Mouse (Mus musculus) midbrain, embryonic 15.5 days (tissue): ENCODE measurements around the gene Pithd1. TPM values are rescaled to one million over a fixed set of nuclear protein-coding genes. Genes with fewer than 3 reads are reported as not detected.

Source experiments
- ATAC-seq: fragments of 200-750 bp; cut with Nextera tagmentation; replicated peaks from 2 replicates; pipeline ENCODE4 v1.8.0; 2017; ENCODE audit warnings: moderate TSS enrichment
- H3K27ac ChIP-seq: fragments of 300-500 bp; sonication (generic); 2 replicates; pipeline ENCODE4 v1.5.1; 2015; ENCODE audit warnings: mild to moderate bottlenecking, inconsistent platforms
- H3K27me3 ChIP-seq: fragments of 300-500 bp; sonication (generic); replicated peaks from 2 replicates; pipeline ENCODE4 v1.6.1; 2015; ENCODE audit warnings: inconsistent platforms
- H3K36me3 ChIP-seq: fragments of 300-500 bp; sonication (generic); replicated peaks from 2 replicates; pipeline ENCODE4 v1.6.1; 2015; ENCODE audit warnings: inconsistent platforms
- H3K4me1 ChIP-seq: fragments of 300-500 bp; sonication (generic); 2 replicates; pipeline ENCODE4 v1.6.1; 2015; ENCODE audit warnings: inconsistent platforms
- H3K4me2 ChIP-seq: fragments of 300-500 bp; sonication (generic); 2 replicates; pipeline ENCODE4 v1.6.1; 2015; ENCODE audit warnings: inconsistent platforms, mild to moderate bottlenecking, moderate library complexity
- H3K4me3 ChIP-seq: fragments of 300-500 bp; sonication (generic); 2 replicates; pipeline ENCODE4 v1.5.1; 2015; ENCODE audit warnings: mild to moderate bottlenecking, inconsistent platforms
- H3K9ac ChIP-seq: fragments of 300-500 bp; sonication (generic); 2 replicates; pipeline ENCODE4 v1.6.1; 2015; ENCODE audit warnings: mild to moderate bottlenecking, inconsistent platforms
- H3K9me3 ChIP-seq: fragments of 300-500 bp; sonication (generic); 2 replicates; pipeline ENCODE4 v1.6.1; 2016; ENCODE audit warnings: inconsistent platforms
- WGBS: fragments of 180-500 bp; shearing (Covaris S2); methylation state at CpG from one replicate; pipeline ENCODE4 v1.1.7; 2015; ENCODE audit warnings: mixed read lengths; 5-methylcytosine and 5-hydroxymethylcytosine counted together
- polyA plus RNA-seq: library from polyadenylated mRNA; unstranded; fragments of >200 nt; fragmentation: Nextera tagmentation; extraction: Ambion mirVana; gene quantifications from 2 replicates; pipeline ENCODE4 v1.2.1, GENCODE M21; 2015

Gene Pithd1
- polyA plus RNA-seq, 1 experiment from 2014 or later, result 62.8 TPM

- Histone ChIP-seq H3K27me3 (no peaks in the 10 kb centered on the region), H3K4me3 (no peak overlapping the region)
These were observed 29.1 kb upstream of the Pithd1 start for GRCm38 (mm10) chr4:136016059-136016602.

GRCm38 (mm10) chr4:136010586-136010985 lies 23.5 kb upstream of the Pithd1 start:
- Histone ChIP-seq H3K4me1 (no peaks in the 10 kb centered on the region), H3K4me2 (no peak overlapping the region), H3K4me3 (no peak overlapping the region), H3K36me3 (peaks cover 61% of the 10 kb centered on the region), H3K27ac (no peak overlapping the region), H3K27me3 (no peaks in the 10 kb centered on the region), H3K9ac (no peak overlapping the region), H3K9me3 (no peaks in the 10 kb centered on the region)
- ATAC-seq, result no peak
- WGBS, result 91% methylated on average over 4 of the region's 4 CpGs

More at GRCm38 (mm10) chr4:136016059-136016602, 29.1 kb upstream of the Pithd1 start:
- Histone ChIP-seq H3K9ac (no peak overlapping the region), H3K4me1 (peaks cover 20% of the 10 kb centered on the region), H3K4me2 (no peak overlapping the region), H3K27ac (no peak overlapping the region), H3K36me3 (peaks cover 15% of the 10 kb centered on the region), H3K9me3 (no peaks in the 10 kb centered on the region)
- 85% methylated on average over 3 of the region's 3 CpGs for WGBS
- no peak for ATAC-seq

- Histone ChIP-seq H3K36me3 (peaks cover 73% of the 10 kb centered on the region), H3K9ac (no peak overlapping the region), H3K4me1 (no peaks in the 10 kb centered on the region), H3K4me3 (no peak overlapping the region), H3K27ac (no peak overlapping the region), H3K27me3 (no peaks in the 10 kb centered on the region), H3K4me2 (no peak overlapping the region), H3K9me3 (no peaks in the 10 kb centered on the region)
- WGBS, result 96% methylated on average over 8 of the region's 8 CpGs
- no peak for ATAC-seq
These were observed 21.9 kb upstream of the Pithd1 start for GRCm38 (mm10) chr4:136008782-136009447.

GRCm38 (mm10) chr4:136006821-136007220 lies 19.8 kb upstream of the Pithd1 start:
- Histone ChIP-seq H3K4me1 (no peaks in the 10 kb centered on the region), H3K27ac (no peak overlapping the region), H3K9ac (no peak overlapping the region), H3K9me3 (no peaks in the 10 kb centered on the region), H3K36me3 (peaks cover 84% of the 10 kb centered on the region), H3K4me2 (no peak overlapping the region), H3K4me3 (no peak overlapping the region), H3K27me3 (no peaks in the 10 kb centered on the region)
- WGBS, result 89% methylated on average over 3 of the region's 3 CpGs
- no peak for ATAC-seq

- H3K4me3 ChIP-seq, result no peak overlapping the region
- H3K27me3 ChIP-seq, result no peaks in the 10 kb centered on the region
- no peak overlapping the region for H3K27ac ChIP-seq
- no peaks in the 10 kb centered on the region for H3K4me1 ChIP-seq
- H3K9me3 ChIP-seq, result no peaks in the 10 kb centered on the region
- no peak for ATAC-seq
- WGBS, result 87% methylated on average over 2 of the region's 2 CpGs
- peaks cover 68% of the 10 kb centered on the region for H3K36me3 ChIP-seq
- H3K9ac ChIP-seq, result no peak overlapping the region
- H3K4me2 ChIP-seq, result no peak overlapping the region
These were observed 17.9 kb upstream of the Pithd1 start for GRCm38 (mm10) chr4:136004921-136005320.

- H3K27ac ChIP-seq, result no peak overlapping the region
- no peaks in the 10 kb centered on the region for H3K9me3 ChIP-seq
- peaks cover 61% of the 10 kb centered on the region for H3K36me3 ChIP-seq
- no peak overlapping the region for H3K4me3 ChIP-seq
- no peaks in the 10 kb centered on the region for H3K27me3 ChIP-seq
- no peak for ATAC-seq
- no peak overlapping the region for H3K9ac ChIP-seq
- no peak overlapping the region for H3K4me2 ChIP-seq
- WGBS, result 89% methylated on average over 5 of the region's 5 CpGs
- H3K4me1 ChIP-seq, result no peaks in the 10 kb centered on the region
These were observed 17.1 kb upstream of the Pithd1 start for GRCm38 (mm10) chr4:136004107-136004675.

GRCm38 (mm10) chr4:135995118-135995517 lies 8.1 kb upstream of the Pithd1 start:
- Histone ChIP-seq H3K9me3 (no peaks in the 10 kb centered on the region), H3K4me1 (no peaks in the 10 kb centered on the region), H3K4me2 (no peak overlapping the region), H3K27me3 (no peaks in the 10 kb centered on the region), H3K9ac (no peak overlapping the region), H3K36me3 (no peaks in the 10 kb centered on the region), H3K4me3 (no peak overlapping the region), H3K27ac (no peak overlapping the region)
- ATAC-seq, result no peak
- 85% methylated on average over 4 of the region's 4 CpGs for WGBS

- Histone ChIP-seq H3K27ac (no peak overlapping the region), H3K27me3 (no peaks in the 10 kb centered on the region), H3K9me3 (no peaks in the 10 kb centered on the region), H3K4me3 (no peak overlapping the region), H3K9ac (no peak overlapping the region), H3K4me1 (no peaks in the 10 kb centered on the region), H3K36me3 (no peaks in the 10 kb centered on the region), H3K4me2 (no peak overlapping the region)
- 97% methylated on average over 6 of the region's 6 CpGs for WGBS
- no peak for ATAC-seq
These were observed 6.9 kb upstream of the Pithd1 start for GRCm38 (mm10) chr4:135993941-135994340.

- WGBS, result 62% methylated on average over 9 of the region's 9 CpGs
- no peaks in the 10 kb centered on the region for H3K27me3 ChIP-seq
- peaks cover 8% of the 10 kb centered on the region; the same call in 1 of the 2 replicates for H3K36me3 ChIP-seq
- H3K4me2 ChIP-seq, result peak overlapping the region; percentile 91
- H3K4me3 ChIP-seq, result peak overlapping the region; percentile 74
- peak overlapping the region; percentile 92; the same call in 1 of the 2 replicates for H3K9ac ChIP-seq
- no peak for ATAC-seq
- peak overlapping the region; percentile 94 for H3K27ac ChIP-seq
- H3K4me1 ChIP-seq, result peaks cover 23% of the 10 kb centered on the region
- H3K9me3 ChIP-seq, result no peaks in the 10 kb centered on the region
These were observed 650 bp upstream of the Pithd1 start for GRCm38 (mm10) chr4:135987714-135988113.

GRCm38 (mm10) chr4:135986301-135986942 lies 642 bp downstream of the Pithd1 start:
- Histone ChIP-seq H3K9ac (peak overlapping the region; percentile 92), H3K4me1 (peaks cover 23% of the 10 kb centered on the region), H3K27me3 (no peaks in the 10 kb centered on the region), H3K4me2 (peak overlapping the region; percentile 91), H3K36me3 (peaks cover 8% of the 10 kb centered on the region; the same call in 1 of the 2 replicates), H3K27ac (peak overlapping the region; percentile 94), H3K4me3 (peak overlapping the region; percentile 74), H3K9me3 (no peaks in the 10 kb centered on the region)
- WGBS, result 6% methylated on average over 23 of the region's 23 CpGs
- ATAC-seq, result no peak

- H3K27ac ChIP-seq, result no peak overlapping the region
- no peaks in the 10 kb centered on the region for H3K27me3 ChIP-seq
- no peak for ATAC-seq
- H3K4me3 ChIP-seq, result peak overlapping the region; percentile 74
- peaks cover 8% of the 10 kb centered on the region; the same call in 1 of the 2 replicates for H3K36me3 ChIP-seq
- no peaks in the 10 kb centered on the region for H3K9me3 ChIP-seq
- 91% methylated on average over 7 of the region's 7 CpGs for WGBS
- H3K4me1 ChIP-seq, result peaks cover 23% of the 10 kb centered on the region
- no peak overlapping the region for H3K9ac ChIP-seq
- peak overlapping the region; percentile 91 for H3K4me2 ChIP-seq
These were observed 1.3 kb downstream of the Pithd1 start for GRCm38 (mm10) chr4:135985769-135986168.

- WGBS, result 96% methylated on average over 5 of the region's 5 CpGs
- Histone ChIP-seq H3K4me2 (0 out of 2 replicates have a peak overlapping the region, but pooled peaks have one; percentile 91), H3K27me3 (no peaks in the 10 kb centered on the region), H3K4me3 (no peak overlapping the region), H3K36me3 (peaks cover 8% of the 10 kb centered on the region; the same call in 1 of the 2 replicates), H3K9me3 (no peaks in the 10 kb centered on the region), H3K9ac (no peak overlapping the region), H3K27ac (no peak overlapping the region), H3K4me1 (peaks cover 23% of the 10 kb centered on the region)
- ATAC-seq, result no peak
These were observed 1.9 kb downstream of the Pithd1 start for GRCm38 (mm10) chr4:135985193-135985592.
